Mouse (Mus musculus) cerebellum, postnatal 36 days (tissue): ENCODE data around the gene Hlf.

Experiments
- DNase-seq, 2 experiments: peaks; one replicate each; pipeline ENCODE4 v3.0.0; 2021 to 2022; ENCODE audit warnings: mixed read lengths in 2 of 2

The Hlf gene

DNA sequence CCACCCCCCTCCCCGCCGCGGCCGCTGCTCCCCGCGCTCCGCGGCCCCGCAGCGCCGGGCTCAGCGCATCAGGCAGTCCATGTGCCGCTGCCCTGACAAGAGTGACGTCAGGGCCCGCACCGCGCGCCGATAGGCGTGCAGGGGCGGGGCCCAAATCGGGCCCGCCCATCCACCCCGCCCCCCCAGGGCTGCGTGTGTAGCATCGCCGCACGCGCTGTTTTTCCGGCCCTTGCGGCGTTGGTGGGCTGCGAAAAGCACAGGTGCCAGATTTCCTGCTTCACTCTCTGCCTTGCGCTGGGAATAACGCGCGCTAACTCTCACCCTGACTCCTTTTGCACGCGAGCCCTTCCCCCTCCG, at the start of gene Hlf:
Gene Hlf, minus strand, starts transcription at position 79 of the 357 bp plus-strand sequence.
- peak; percentile 90 to 95 for DNase-seq

DNA sequence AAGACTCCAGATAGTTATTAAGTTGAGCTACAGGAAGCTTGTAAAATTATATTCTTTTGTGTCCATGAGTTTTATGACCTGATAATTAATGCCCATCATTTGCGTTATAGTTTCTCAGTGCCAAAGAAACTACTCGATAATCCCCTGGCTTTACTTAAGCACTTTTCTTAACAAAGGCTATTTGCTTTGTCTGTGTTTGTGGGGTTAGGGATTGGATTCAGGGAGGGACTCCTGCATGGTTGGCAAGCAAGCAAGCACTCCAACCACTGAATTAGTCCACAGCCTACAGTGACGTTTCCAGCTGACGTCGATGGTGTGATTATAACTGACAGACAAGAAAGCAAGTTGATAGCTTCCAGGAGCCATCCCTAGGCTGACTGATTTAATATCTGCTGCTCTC, 48.1 kb upstream of the Hlf start:
- DNase-seq = no peak

DNA sequence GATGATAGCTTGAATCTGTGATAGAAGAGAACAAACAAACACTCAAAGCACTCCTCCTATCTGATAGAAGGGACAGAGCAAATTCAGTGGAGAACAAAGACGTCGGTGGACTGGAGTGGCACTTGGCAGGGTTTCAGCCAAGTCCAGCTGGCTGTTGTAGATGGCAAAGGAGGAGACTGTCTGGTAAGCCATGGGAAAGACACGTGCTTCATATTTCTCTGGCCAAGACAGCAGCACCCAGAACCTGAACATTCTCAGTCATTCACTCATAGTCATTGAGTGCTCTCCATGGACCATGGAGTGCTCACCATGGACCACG, 34.5 kb upstream of the Hlf start:
- no peak for DNase-seq

DNA sequence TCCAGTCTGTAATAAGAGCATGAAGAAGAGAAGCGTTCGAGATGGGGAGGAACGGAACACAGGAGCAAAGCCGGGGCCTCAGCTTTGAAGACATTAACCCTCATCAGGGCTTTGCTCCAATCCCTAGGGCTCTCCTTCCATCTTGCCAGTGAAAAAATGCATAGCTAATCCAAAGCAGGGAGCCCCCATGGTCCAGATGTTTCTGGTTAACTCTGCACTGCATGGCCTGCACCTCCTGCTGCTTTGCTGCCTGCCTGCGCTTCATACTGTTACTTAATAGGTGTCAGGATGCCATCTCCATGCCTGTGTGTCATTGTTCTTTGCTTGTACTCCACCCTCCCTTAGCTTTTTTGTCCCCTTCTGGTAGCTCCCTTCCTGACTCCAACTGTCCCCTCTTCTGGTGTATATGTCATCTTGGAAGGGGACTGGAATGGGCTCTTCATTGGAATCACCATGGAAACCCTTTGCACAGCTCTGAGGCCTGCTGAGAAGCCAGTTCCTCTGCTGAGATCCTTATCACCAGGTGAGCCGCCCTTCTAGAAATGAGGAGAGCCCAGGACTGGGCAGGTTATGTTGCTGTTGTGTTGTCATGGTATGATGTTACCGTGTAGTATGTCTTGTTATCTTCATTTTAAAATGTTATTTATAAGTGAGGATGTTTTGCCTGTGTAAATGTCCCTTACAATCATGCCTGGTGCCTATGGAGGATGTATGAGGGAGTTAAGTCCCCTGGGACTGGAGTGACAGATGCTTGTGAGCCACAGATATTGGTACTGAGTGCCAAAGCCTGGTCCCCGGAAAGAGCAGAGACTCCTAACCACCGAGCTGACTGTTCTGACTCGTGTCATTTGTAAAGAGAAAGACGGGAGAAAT, 33.9 kb upstream of the Hlf start:
- no peak for DNase-seq

DNA sequence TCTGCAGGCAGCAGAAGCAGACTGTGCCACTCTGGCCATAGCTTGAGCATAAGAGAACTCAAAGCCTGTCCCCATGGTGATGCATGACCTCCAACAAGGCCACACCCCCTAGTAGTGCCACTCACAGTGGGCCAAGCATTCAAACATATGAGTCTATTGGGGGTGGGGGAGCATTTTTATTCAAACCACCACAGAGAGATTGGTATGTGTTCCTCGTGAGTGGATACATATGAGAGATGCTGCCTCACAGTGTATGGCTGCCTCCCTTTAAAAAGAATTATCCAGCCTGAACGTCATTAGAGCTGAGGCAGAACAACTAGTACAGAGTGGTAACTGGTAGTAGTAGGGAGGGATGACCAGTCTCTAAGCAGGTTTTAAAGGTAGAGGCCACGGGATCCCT, 33.2 kb upstream of the Hlf start:
- DNase-seq = no peak

DNA sequence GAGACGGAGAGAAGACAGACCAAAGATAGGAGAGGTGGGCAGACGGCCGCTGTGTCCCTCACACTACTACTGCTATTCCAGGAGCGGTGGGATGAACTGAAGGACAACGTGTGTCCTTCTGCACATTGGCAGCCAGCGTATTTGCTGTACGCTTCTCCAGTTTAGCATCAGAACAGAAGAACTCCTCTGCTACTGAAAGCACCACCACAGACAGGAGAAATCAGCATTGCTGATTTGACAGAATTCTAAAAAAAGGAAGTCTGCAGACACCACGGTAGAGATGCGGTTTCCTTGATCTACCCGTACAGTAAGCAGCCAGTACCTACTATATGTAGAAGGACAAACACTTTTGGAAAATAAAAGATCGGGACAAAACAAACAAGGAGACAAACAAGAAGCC, 29.0 kb upstream of the Hlf start:
- DNase-seq = no peak

DNA sequence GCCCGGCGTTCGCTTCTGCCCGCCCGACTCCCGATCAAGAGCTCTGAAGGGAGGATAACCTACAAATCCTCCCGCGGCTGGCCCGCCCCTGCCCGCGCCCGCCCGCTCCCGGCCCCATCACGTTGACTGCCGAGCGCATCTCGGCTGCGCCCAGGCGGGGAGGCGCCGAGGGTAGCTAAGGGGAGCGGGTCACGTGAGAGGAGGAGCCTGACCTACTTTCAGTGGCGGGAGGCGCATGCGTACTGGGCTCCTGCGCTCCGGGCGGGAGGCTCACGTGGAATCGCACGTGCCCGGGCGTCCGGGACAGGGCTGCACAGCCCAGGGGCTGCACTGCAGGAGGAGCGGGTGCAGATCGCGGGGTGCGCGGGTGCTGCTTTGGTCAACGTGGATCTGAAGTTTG, 27.2 kb upstream of the Hlf start:
- DNase-seq = peak; percentile 100

DNA sequence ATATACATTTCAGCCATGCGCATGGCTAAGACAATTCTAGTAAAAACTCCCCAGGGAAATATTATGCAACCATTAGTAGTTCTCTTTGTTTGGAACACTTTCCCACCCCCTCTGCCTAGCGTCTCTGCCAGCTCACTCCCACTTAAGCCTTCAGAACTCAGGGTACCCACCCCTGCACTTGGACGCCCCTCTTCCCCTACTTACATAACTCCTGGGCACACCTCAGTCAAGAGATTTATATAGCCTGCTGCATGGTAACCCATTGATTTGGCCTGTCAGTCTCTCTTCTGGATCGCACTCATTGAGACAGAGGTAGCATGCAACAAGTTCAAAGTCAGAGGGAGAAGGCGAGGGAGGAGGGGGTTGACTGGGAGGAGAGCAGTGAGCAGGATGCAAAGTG, 26.3 kb upstream of the Hlf start:
- no peak for DNase-seq

DNA sequence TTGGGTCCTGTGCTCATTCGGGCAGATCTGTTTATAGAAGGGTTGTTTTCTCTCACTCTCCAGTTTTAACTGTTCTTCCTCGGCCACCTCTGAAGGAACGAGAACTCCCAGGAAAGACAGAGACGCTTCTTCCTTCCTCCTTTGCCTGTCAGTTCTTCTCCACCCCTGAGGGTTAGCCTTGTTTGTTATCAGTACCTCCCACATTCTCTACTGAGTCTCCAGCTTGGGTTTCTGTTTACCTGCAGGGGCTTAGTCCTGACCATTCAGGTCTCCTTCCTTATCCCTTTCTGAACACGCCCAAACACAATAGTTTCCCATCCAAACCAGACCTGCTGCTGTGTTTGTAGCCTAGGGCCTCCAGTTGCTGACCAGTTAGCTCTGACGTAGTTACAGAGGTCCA, 8.2 kb upstream of the Hlf start:
- no peak for DNase-seq

DNA sequence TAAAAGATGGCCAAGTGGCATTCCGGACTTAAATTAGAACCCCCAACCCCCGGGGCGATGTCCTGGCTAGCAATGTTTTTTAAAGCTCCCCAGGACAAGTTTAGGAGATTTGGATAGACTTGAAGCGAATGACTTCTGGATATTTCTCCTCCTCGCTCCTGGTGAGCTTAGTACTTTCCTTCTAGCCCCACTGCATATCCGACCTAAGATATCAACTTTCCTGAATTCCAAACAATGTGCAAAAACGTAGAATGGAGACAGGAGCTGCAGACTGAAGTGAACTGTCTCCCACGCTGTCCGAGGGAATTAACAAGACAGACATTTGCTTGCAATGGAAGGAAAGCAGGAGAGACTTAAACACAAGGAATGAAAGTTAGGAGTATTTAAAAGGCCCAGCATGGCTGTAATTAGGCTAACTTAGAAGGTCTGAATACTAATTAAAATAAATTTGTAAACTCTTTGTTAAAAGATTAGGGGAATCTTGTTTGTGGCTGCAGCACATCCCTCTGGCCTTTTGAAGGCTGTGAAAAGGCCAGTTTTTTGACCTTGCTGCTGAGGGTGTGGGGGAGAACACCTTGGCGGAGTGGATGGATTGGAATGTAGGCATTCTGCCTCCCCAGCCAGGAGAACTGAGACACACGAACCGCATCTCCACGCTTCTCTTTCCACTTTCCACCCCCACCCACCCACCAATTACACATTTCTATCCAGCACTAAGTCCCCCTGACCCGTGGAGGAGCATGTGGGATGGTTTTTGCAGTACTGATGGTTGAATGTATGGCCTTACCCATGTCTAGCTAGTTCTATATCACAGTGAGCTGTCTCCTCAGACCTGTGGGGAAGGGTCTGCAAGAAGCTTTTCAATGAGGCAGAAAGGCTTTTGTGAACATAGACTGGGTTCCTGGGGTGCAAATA, 833 bp upstream of the Hlf start:
- DNase-seq = no peak

DNA sequence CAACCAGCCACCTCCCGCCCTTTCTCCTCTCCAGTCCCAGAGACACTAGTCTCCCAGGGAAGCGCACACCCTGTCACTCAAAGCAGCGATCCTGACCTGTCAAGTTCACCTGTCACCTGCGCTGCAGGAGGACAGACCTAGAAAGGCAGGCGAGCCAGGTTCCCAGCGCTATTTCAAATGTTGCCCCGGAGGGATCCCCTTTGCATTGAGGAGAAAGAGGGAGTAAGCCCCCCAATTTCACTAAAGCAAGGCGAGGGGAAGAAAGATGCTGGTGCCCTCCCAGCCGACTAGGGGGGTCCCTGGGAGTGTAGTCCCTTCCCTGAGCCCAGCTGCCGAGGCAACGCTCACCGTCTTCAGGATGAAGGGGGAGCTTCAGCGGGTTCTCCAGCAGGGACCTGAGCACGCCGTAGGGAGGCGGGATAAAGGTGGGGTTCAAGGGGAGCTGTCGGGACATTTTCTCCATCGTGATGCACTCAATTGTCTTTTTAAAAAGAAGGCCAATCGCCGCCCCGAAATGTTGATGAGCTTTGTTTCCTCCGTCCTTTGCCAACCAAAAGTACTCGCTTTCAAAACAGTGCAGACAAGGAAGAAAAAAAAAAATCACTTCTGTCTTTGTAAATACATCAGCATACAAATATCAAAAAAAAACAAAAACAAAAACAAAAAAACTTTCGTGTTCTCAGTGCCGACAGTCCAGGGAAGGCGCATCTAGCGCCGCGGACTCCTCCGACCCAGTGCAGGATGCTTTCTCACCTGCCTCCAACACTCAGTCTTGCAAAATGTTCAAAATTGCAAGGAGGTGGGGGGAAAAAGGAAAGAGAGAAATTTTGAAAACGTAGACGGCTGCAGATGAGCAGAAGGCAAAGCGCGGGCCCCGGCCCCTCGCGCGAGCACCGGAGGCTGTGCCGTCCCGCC, 536 bp downstream of the Hlf start:
- no peak for DNase-seq

DNA sequence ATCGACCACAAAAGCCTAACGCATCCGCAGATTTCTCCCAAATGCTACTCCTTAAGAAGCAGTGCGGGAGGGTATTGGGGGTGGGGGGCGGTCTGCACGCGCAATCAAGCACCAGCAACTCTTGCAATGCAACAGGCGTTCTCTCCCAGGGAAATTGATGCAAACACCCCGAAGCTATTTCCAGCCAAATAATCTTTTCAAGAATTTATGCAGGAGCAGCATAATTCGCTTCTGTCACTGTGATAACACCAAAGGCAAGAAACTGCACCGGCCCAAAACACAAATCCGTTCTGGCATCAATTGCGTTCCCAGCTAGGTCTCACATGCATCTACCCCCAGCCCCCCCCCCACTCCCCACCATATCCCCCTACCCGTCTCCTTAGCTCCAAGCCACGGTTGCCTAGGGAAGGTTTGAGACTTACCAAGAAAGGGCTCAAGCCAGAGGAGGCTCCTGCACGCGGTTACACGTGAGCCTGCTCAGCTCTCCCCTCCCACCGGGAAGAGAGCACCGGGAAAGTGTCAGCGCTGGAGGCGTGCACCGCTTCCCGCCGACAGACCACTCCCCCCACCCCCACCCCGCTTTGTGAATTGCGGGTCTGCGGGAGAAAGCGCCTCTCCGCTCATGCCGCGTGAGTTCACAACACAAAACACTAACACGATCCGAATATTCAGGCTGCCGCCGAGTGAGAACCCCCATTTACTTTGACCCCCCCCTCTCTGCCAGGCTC, 1.4 kb downstream of the Hlf start:
- DNase-seq = peak; percentile 29 to 48

DNA sequence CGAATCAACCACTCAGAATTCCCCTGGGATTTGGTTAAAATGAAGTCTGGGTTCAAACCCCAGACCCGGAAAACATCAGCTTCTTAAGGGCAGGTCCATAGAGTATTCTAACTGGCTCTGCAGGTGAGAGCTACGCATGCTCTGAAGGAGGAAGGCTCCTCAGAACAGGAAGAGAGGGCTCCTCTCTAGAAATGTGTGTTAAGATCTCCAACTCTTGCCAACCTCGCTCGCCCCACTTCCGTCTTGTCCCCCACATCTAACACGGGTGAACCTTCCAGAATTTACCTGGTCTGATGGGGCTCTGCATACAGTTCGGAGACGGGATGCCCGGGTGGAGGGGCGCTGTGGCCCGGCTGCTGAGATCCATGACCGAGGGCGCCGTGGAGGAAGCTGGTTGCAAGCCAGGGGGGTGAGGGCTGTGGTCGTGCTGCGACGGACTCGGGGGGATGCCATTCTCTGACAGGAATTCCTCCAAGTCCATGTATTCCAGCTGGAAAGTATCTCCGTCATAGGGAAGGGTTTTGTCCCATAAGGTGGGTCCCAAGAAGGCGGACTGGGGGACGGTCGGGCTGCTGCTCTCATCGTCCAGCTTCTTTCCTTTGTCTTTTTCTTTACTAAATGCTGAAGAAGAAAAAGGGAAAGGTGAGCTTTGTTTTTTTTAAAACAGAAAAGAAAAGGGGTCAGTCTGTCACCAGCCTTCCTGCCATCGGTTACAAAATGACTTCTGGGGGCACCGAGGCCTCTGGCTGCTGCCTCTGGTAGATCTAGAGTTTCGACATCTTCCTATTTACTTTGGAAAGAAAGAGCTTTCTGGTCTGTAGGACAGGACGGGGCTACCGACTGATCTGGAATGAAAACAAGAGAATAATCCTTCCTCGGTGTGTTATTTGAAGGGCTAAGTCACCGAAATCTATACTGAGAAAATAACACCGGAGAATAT, 2.9 kb downstream of the Hlf start:
- DNase-seq = no peak

DNA sequence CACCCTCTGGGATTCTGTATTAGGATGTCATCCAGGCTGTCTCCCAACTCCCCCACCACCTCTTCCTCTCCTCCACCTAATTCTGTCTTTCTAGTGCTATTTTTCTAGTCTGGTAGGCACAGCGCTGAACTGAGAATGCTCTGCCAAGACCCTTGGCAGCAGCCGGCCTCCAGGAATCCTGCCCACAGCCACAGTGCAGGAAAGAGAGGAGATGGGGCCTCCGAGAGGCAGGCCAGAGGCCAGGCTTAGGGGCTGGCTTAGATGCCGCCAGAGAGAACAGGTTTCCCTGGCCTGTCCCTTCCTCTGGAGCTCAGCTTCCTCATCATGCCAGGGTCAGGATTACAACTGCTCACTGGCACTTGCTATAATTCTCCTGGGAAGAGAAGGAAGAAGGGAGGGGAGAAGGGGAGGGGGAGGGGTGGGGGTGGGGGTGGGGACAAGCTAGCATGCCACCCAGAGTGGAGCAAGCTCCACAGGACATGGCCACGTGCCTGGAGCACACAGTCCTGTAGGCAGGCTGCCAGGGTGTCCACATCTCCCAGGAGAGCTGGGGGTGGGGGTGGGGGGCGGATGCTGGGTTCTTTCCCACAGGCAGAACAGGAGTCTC, 8.6 kb downstream of the Hlf start:
- peak; percentile 81 to 85 for DNase-seq

DNA sequence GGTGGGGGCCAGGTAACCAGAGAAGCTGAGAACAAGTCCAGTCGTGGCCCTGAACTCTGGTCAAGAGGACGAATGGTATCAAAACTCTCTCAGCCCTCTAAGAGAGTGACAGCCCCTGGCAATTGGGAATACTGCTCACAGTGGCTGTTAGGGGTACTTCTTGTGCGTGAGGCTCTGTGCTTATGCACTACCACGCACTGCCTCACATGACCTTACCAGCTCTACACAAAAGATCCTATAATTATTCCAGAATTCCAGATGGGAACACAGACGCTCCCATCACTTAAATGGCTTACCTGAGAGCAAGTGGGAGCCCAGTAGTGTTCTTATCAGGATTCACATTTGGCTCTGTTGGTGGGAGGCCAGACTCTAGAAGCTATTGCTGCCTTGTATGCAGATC, 9.6 kb downstream of the Hlf start:
- no peak for DNase-seq

DNA sequence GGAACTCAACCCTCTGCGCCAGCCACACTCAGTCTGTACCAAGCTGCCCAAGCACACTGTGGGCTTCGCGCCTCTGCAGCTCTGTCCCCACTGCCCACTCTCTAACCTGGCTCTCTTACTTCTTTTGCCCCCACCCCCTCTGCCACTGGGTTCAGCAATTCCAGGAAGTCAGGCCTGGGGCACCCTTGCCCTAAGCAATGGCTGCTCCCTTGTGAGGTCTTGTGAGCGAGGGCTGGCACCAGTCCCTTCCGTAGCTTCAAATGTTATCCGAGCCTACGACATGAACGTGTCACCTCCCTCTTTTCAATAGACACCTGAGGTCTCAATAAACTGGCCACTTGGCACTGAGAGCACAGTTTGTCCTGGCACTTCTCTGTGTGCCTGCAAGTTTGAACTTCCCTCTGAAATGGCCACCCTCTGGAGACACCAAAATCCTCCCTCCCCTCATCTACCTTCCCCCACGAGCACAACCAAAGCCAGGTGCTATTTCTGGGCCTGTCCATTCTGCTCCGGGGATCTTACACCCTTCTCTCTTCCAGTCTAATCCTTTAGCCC, 10.5 kb downstream of the Hlf start:
- no peak for DNase-seq

DNA sequence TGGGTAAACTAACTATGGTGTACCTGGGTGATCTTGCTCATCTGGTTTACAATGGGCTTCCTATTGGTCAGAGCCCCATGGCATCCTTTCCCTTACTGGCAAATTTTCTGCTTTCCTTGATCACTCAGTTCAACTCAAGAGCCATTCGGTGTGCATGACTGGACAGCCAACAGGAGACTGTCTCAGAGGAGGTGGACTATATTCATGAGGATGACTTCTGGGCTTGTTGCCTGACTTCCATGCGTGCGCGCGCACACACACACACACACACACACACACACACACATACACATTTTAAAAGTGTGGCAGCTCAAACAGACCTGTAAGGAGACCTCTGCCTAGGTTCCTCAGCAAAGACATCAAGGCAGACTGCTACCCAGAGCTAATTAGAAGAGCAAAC, 12.7 kb downstream of the Hlf start:
- no peak for DNase-seq

DNA sequence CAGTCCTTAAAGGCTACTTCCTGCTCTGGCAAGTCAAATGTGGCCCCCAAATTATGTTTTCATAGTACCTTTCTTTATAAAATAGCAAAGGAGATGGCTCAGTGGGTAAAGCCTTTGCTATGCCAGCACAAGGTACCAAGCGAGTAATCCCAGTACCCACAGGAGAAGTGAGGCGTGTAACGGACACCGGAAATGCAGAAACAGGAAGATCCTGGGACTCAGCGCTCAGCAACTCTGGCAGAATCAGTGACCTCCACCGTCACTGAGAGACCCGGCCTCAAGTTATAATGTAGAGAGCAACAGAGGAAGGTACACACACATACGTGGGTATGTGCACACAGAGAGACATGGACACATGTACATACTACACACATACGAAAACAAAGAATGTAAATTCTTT, 14.3 kb downstream of the Hlf start:
- no peak for DNase-seq

DNA sequence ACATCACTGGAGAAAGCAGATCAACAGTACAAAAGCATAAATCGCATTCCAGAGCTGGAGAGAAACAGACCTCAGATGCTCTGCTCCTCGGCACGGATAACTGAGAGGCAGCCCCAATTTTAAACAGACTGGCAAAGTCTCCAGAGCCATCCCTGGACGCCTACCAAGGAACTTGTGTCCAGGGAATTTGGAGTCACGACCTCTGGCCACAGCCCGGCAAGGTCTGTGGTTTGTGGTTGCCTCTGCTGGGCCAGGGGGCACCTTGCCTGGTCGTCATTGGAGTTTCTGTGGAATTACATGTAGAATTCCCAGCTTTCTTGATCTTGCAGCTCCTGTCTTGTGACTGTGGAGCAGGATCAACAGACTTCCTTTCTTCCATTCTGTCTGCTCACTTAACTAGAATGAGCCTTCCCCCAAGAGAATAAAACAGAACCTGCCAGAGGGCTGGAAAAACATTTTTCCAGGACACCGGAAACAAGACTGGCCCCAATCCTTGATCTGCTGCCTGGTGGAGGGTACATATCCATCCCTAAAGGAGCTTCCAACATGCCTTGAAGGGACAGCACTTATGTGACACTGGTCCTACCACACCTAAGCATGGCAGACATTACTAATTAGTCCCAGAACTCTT, 19.1 kb downstream of the Hlf start:
- DNase-seq = no peak

DNA sequence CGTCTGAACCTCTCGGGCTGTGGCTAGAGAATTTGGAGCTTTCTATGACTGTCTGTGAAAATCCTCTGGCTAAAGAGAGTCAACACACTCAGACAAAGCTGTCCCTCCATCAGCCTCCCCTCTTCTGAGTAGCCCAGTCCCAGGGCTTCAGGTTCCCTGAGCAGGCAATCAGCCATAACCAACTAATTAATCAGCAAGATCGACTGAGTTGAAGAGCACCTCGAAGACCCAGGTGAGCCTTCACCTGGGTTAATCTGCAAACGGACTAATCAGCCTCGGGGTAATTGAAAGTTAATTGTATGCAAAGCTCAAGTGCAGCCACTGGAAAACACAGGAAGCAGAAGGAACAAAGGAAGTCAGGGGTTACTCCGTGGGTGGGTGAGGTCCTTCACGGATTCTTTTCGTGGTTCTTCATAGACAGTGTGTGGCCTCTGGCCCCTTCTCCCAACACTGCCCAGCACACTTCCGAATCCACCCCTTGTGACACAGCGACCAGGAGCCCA, 19.9 kb downstream of the Hlf start:
- no peak for DNase-seq
